Mouse (Mus musculus): ENCODE data around the gene Tph2. TPM values are rescaled to one million over a fixed set of nuclear protein-coding genes. Genes with fewer than 3 reads are reported as not detected.
"Not testable (repeated sequence)": the region's sequence is repeated elsewhere in the genome, so short reads cannot be mapped to it uniquely, and the experiment has no call there.

Gene Tph2
- not detected in 2 replicates for polyA plus RNA-seq (2016; fragmentation: Nextera tagmentation; extraction: Ambion mirVana)

DNA sequence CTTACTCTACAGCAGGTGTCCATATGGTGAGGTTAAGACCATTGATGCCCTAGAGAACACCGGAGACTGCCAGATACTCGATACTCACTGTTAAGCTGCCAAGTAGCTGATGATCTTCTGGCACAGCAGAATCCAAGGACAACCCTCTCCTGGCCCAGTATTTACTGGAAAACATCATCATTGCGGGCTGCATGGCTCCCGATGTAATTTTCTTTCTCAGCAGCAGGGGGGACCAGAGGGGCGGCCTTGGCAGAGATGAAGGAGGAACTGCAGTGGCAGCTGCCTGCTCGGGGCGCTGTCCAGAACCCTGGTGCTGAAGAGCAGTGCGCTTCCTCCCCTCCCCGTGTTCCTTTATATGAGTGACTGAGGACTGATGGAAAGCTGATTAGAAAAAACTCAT is at the start of gene Tph2:
Gene Tph2 (minus strand): TSS at position 326 of the 400 bp plus-strand sequence.
- H3K4me1 ChIP-seq = no peaks in the 10 kb centered on the region
- WGBS (ENCODE audit: insufficient replicate concordance) = 9% methylated on average over 9 of the region's 9 CpGs
- no peaks in the 10 kb centered on the region for H3K9me3 ChIP-seq (replicated peaks)
- peak; percentile 42; the same call in 1 of the 2 replicates for ATAC-seq
- H3K27ac ChIP-seq = no peak within 1 kb of the TSS
- H3K9ac ChIP-seq = no peak within 1 kb of the TSS
- no peaks in the 10 kb centered on the region for H3K36me3 ChIP-seq
- no peaks in the 10 kb centered on the region for H3K27me3 ChIP-seq (replicated peaks)
- no peak within 1 kb of the TSS for H3K4me3 ChIP-seq
- no peak within 1 kb of the TSS for H3K4me2 ChIP-seq

- no peaks in the 10 kb centered on the region for H3K27me3 ChIP-seq (replicated peaks)
- H3K36me3 ChIP-seq = peaks cover 68% of the 10 kb centered on the region
- no peak overlapping the region for H3K4me2 ChIP-seq
- ATAC-seq = no peak
- H3K9ac ChIP-seq = no peak overlapping the region
- 64% methylated on average over 3 of the region's 3 CpGs for WGBS (ENCODE audit: insufficient replicate concordance)
- no peak overlapping the region for H3K27ac ChIP-seq
- no peak overlapping the region for H3K4me3 ChIP-seq
- no peaks in the 10 kb centered on the region for H3K9me3 ChIP-seq (replicated peaks)
- H3K4me1 ChIP-seq = peaks cover 15% of the 10 kb centered on the region
Observed at GRCm38 (mm10) chr10:115233798-115234197, 49.0 kb upstream of the Tph2 start.

GRCm38 (mm10) chr10:115232513-115232912 is 47.7 kb upstream of the Tph2 start:
- Histone ChIP-seq H3K9me3 (replicated peaks) (no peaks in the 10 kb centered on the region), H3K27me3 (replicated peaks) (no peaks in the 10 kb centered on the region), H3K4me3 (no peak overlapping the region), H3K9ac (no peak overlapping the region), H3K36me3 (peaks cover 66% of the 10 kb centered on the region), H3K4me2 (no peak overlapping the region), H3K27ac (no peak overlapping the region), H3K4me1 (peaks cover 9% of the 10 kb centered on the region)
- no peak for ATAC-seq
- WGBS (ENCODE audit: insufficient replicate concordance) = 85% methylated on average over 3 of the region's 3 CpGs

DNA sequence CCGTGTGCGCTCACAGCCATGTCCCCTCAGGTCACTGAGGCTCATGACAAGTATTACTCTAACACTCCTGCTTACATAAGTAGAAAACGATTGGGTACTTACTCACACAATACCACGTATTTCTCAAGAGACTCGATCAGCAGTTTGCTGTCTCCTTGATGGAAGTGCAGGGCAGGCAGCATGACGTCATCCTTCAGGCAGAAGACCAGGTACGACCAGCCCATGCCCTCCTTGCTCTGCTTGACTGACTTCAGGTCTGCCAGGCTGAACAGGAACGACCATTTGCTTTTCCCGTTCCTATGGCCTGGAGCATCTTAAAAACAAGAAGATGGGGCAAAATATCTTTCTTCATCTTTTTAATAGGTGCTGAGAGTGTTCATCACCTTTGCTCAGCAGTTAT is 44.2 kb upstream of the Tph2 start:
- H3K9ac ChIP-seq = no peak overlapping the region
- no peak overlapping the region for H3K4me2 ChIP-seq
- H3K27ac ChIP-seq = no peak overlapping the region
- peaks cover 67% of the 10 kb centered on the region for H3K36me3 ChIP-seq
- ATAC-seq = no peak
- H3K4me1 ChIP-seq = no peaks in the 10 kb centered on the region
- no peak overlapping the region for H3K4me3 ChIP-seq
- no peaks in the 10 kb centered on the region for H3K27me3 ChIP-seq (replicated peaks)
- no peaks in the 10 kb centered on the region for H3K9me3 ChIP-seq (replicated peaks)
- WGBS (ENCODE audit: insufficient replicate concordance) = 79% methylated on average over 9 of the region's 9 CpGs

GRCm38 (mm10) chr10:115226586-115226985 is 41.8 kb upstream of the Tph2 start:
- Histone ChIP-seq H3K4me3 (no peak overlapping the region), H3K9me3 (replicated peaks) (no peaks in the 10 kb centered on the region), H3K27me3 (replicated peaks) (no peaks in the 10 kb centered on the region), H3K27ac (no peak overlapping the region), H3K4me1 (no peaks in the 10 kb centered on the region), H3K4me2 (no peak overlapping the region), H3K9ac (no peak overlapping the region), H3K36me3 (peaks cover 47% of the 10 kb centered on the region)
- no peak for ATAC-seq
- WGBS (ENCODE audit: insufficient replicate concordance) = 87% methylated on average over 7 of the region's 7 CpGs

- Histone ChIP-seq H3K9ac (no peak overlapping the region), H3K27me3 (replicated peaks) (no peaks in the 10 kb centered on the region), H3K9me3 (replicated peaks) (no peaks in the 10 kb centered on the region), H3K4me1 (no peaks in the 10 kb centered on the region), H3K4me3 (no peak overlapping the region), H3K36me3 (peaks cover 57% of the 10 kb centered on the region), H3K4me2 (no peak overlapping the region), H3K27ac (no peak overlapping the region)
- no peak for ATAC-seq
- 71% methylated on average over 3 of the region's 3 CpGs for WGBS (ENCODE audit: insufficient replicate concordance)
Observed at GRCm38 (mm10) chr10:115223845-115224244, 39.0 kb upstream of the Tph2 start.

- 89% methylated on average over 11 of the region's 11 CpGs for WGBS (ENCODE audit: insufficient replicate concordance)
- H3K27me3 ChIP-seq (replicated peaks) = no peaks in the 10 kb centered on the region
- H3K27ac ChIP-seq = no peak overlapping the region
- peaks cover 79% of the 10 kb centered on the region for H3K36me3 ChIP-seq
- no peak overlapping the region for H3K9ac ChIP-seq
- no peaks in the 10 kb centered on the region for H3K4me1 ChIP-seq
- no peak overlapping the region for H3K4me3 ChIP-seq
- H3K4me2 ChIP-seq = no peak overlapping the region
- no peaks in the 10 kb centered on the region for H3K9me3 ChIP-seq (replicated peaks)
- no peak for ATAC-seq
Observed at GRCm38 (mm10) chr10:115212916-115213580, 28.2 kb upstream of the Tph2 start.

DNA sequence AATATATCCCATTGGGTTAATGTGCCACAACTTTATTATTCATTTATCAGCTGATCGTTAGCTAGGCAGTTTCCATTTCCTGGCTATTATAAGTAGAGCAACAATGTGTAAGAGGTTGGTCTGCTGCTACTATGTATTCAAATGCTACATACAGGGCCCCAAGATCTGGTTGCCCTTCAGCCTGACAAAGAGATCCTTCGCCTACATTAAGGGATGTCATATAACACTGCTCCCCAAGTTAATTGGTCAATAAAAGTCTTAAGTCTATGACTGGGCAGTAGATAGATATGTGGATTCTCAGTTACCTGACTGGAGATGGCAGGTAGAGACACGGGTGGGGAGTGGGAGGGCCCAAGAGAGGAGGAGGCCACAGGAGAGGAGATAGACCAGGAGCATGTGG is 21.0 kb upstream of the Tph2 start:
- ATAC-seq = no peak
- Histone ChIP-seq H3K9ac (no peak overlapping the region), H3K4me1 (no peaks in the 10 kb centered on the region; the same call in 1 of the 2 replicates), H3K4me3 (no peak overlapping the region), H3K27me3 (replicated peaks) (no peaks in the 10 kb centered on the region), H3K4me2 (no peak overlapping the region), H3K9me3 (replicated peaks) (no peaks in the 10 kb centered on the region), H3K27ac (no peak overlapping the region), H3K36me3 (peaks cover 70% of the 10 kb centered on the region)
- WGBS (ENCODE audit: insufficient replicate concordance) = 72% methylated on average over 3 of the region's 3 CpGs

GRCm38 (mm10) chr10:115205284-115205683 is 20.5 kb upstream of the Tph2 start:
- Histone ChIP-seq H3K9me3 (replicated peaks) (no peaks in the 10 kb centered on the region), H3K36me3 (peaks cover 70% of the 10 kb centered on the region), H3K4me1 (no peaks in the 10 kb centered on the region; the same call in 1 of the 2 replicates), H3K4me3 (no peak overlapping the region), H3K4me2 (no peak overlapping the region), H3K27ac (no peak overlapping the region), H3K27me3 (replicated peaks) (no peaks in the 10 kb centered on the region), H3K9ac (no peak overlapping the region)
- 0 out of 2 replicates have a peak, but pooled peaks have one; percentile 35 for ATAC-seq
- 14% methylated on average over 1 of the region's 1 CpGs for WGBS (ENCODE audit: insufficient replicate concordance)

- Histone ChIP-seq H3K4me3 (no peak overlapping the region), H3K27me3 (replicated peaks) (no peaks in the 10 kb centered on the region), H3K36me3 (no peaks in the 10 kb centered on the region), H3K9me3 (replicated peaks) (no peaks in the 10 kb centered on the region), H3K4me1 (no peaks in the 10 kb centered on the region), H3K9ac (no peak overlapping the region), H3K27ac (no peak overlapping the region), H3K4me2 (no peak overlapping the region)
- WGBS (ENCODE audit: insufficient replicate concordance) = 68% methylated on average over 7 of the region's 7 CpGs
- no peak for ATAC-seq
Observed at GRCm38 (mm10) chr10:115191214-115191613, 6.4 kb upstream of the Tph2 start.

DNA sequence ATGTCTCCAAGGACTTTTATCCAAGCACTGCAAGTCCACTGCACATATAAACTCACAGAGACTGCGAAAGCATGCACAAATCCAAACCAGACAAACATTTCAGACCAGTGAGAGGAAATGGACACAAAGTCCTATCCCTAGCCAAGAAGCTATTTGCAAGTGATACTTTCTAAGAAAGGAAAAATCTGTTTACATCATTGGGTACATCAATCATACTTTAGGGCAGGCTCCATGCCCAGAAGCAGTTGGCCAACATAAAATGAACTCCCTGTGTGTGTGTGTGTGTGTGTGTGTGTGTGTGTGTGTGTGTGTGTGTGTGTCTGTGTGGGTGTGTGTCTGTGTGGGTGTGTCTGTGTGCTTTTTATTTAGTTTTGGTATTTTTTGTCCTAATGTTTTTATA is 2.6 kb upstream of the Tph2 start:
- Histone ChIP-seq H3K36me3 (no peaks in the 10 kb centered on the region), H3K4me1 (no peaks in the 10 kb centered on the region), H3K27ac (no peak overlapping the region), H3K9me3 (replicated peaks) (no peaks in the 10 kb centered on the region), H3K9ac (no peak overlapping the region), H3K4me2 (no peak overlapping the region), H3K4me3 (no peak overlapping the region), H3K27me3 (replicated peaks) (no peaks in the 10 kb centered on the region)
- ATAC-seq = no peak
- WGBS (ENCODE audit: insufficient replicate concordance) = 58% methylated on average over 1 of the region's 1 CpGs

DNA sequence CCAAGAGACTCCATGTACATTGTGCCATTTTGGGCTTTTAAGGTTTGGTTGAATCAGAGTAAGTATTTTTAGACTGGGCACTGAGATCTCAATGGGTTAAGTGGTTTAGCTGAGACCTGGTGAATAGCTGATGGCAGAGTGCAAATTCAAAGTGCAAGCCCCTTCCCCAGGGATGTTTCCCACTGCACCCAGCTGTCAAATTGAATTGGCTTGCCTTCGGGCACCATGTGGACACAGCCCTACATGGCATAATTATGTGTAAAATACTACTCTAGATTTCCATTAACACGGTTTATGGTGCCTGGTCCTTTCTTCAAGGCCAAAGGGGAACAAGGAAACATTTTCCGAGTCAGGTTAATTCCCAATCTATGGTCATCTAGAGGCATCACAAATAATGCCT is 3.8 kb downstream of the Tph2 start:
- H3K27me3 ChIP-seq (replicated peaks) = no peaks in the 10 kb centered on the region
- H3K4me2 ChIP-seq = no peak overlapping the region
- H3K9me3 ChIP-seq (replicated peaks) = no peaks in the 10 kb centered on the region
- no peak overlapping the region for H3K9ac ChIP-seq
- H3K27ac ChIP-seq = no peak overlapping the region
- no peaks in the 10 kb centered on the region for H3K36me3 ChIP-seq
- H3K4me1 ChIP-seq = no peaks in the 10 kb centered on the region
- 56% methylated on average over 3 of the region's 3 CpGs for WGBS (ENCODE audit: insufficient replicate concordance)
- no peak for ATAC-seq
- H3K4me3 ChIP-seq = no peak overlapping the region

GRCm38 (mm10) chr10:115178019-115178418 is 6.8 kb downstream of the Tph2 start:
- not testable (repeated sequence) for H3K9ac ChIP-seq; H3K36me3 ChIP-seq; H3K4me1 ChIP-seq; H3K27ac ChIP-seq; H3K9me3 ChIP-seq (replicated peaks); H3K4me2 ChIP-seq; H3K27me3 ChIP-seq (replicated peaks); H3K4me3 ChIP-seq; ATAC-seq
- WGBS (ENCODE audit: insufficient replicate concordance) = 39% methylated on average over 6 of the region's 6 CpGs
